Mouse (Mus musculus) myocyte (in vitro differentiated cells): ENCODE measurements at regions not wholly inside any gene's neighbourhood (a gene's known extent, or its start where the extent isn't known, plus 50 kb on each side); places are given as distances from the start of the nearest gene placed in this dataset.

ENCODE experiments used
- H3K27me3 ChIP-seq: one replicate; pipeline ENCODE4 v1.6.1; 2011; ENCODE audit not compliant: control insufficient read depth, insufficient read depth, insufficient read length
- H3K36me3 ChIP-seq: one replicate; pipeline ENCODE4 v1.6.1; 2011; ENCODE audit not compliant: control insufficient read depth, insufficient read depth
- H3K4me2 ChIP-seq: one replicate; pipeline ENCODE4 v1.6.1; 2011; ENCODE audit warnings: low read depth, control low read depth
- H3K4me3 ChIP-seq: one replicate; pipeline ENCODE4 v1.5.1; 2011; ENCODE audit warnings: mild to moderate bottlenecking, control low read depth, moderate library complexity
- H3K79me2 ChIP-seq: one replicate; pipeline ENCODE4 v1.6.1; 2011; ENCODE audit not compliant: control insufficient read depth, insufficient read depth
- H3ac ChIP-seq: one replicate; pipeline ENCODE4 v1.6.1; 2011; ENCODE audit not compliant: control insufficient read depth, insufficient read length
- CEBPB ChIP-seq: IDR thresholded peaks from 2 replicates; pipeline ENCODE4 v1.6.1; 2011; ENCODE audit warnings: mild to moderate bottlenecking, moderate library complexity; ENCODE audit not compliant: poor library complexity, insufficient read depth, severe bottlenecking
- E2F4 ChIP-seq: IDR thresholded peaks from one replicate; pipeline ENCODE4 v1.6.1; 2011; ENCODE audit warnings: mild to moderate bottlenecking, control low read depth, moderate library complexity; ENCODE audit not compliant: insufficient read depth
- MAX ChIP-seq: IDR thresholded peaks from one replicate; pipeline ENCODE4 v1.6.1; 2011; ENCODE audit warnings: low read depth, mild to moderate bottlenecking, control low read depth
- MYOD1 ChIP-seq, 3 experiments: IDR thresholded peaks; one replicate each; pipeline ENCODE4 v1.6.1; 2011; ENCODE audit warnings: control low read depth in 2 of 3, low read depth in 2 of 3, mild to moderate bottlenecking in 2 of 3, moderate library complexity in 1 of 3; ENCODE audit not compliant: insufficient read length in 2 of 3, control insufficient read depth in 1 of 3
- MYOG ChIP-seq, 3 experiments: IDR thresholded peaks; one replicate each; pipeline ENCODE4 v1.6.1; 2011; ENCODE audit warnings: control low read depth in 2 of 3, low read depth in 2 of 3, mild to moderate bottlenecking in 2 of 3; ENCODE audit not compliant: insufficient read length in 2 of 3, control insufficient read depth in 1 of 3, insufficient read depth in 1 of 3
- POLR2A ChIP-seq: IDR thresholded peaks from one replicate; pipeline ENCODE4 v1.6.1; 2011; ENCODE audit warnings: low read depth, mild to moderate bottlenecking, control low read depth, moderate library complexity; ENCODE audit not compliant: insufficient read length
- POLR2AphosphoS2 ChIP-seq: IDR thresholded peaks from one replicate; pipeline ENCODE4 v1.6.1; 2011; ENCODE audit warnings: low read depth, control low read depth; ENCODE audit not compliant: insufficient read length
- REST ChIP-seq: IDR thresholded peaks from one replicate; pipeline ENCODE4 v1.6.1; 2011; ENCODE audit warnings: mild to moderate bottlenecking, control low read depth, moderate library complexity; ENCODE audit not compliant: insufficient read depth, insufficient read length
- SRF ChIP-seq: IDR thresholded peaks from one replicate; pipeline ENCODE4 v1.6.1; 2011; ENCODE audit warnings: low read depth; ENCODE audit not compliant: control insufficient read depth, insufficient read length
- TCF12 ChIP-seq: IDR thresholded peaks from one replicate; pipeline ENCODE4 v1.6.1; 2011; ENCODE audit warnings: mild to moderate bottlenecking, control low read depth; ENCODE audit not compliant: poor library complexity, insufficient read depth, severe bottlenecking
- TCF3 ChIP-seq: IDR thresholded peaks from one replicate; pipeline ENCODE4 v1.6.1; 2011; ENCODE audit warnings: low read depth, control low read depth; ENCODE audit not compliant: insufficient read length
- USF1 ChIP-seq: IDR thresholded peaks from one replicate; pipeline ENCODE4 v1.6.1; 2011; ENCODE audit warnings: low read depth, mild to moderate bottlenecking, control low read depth, moderate library complexity

- no peak overlapping the region for H3ac ChIP-seq
- H3K4me3 ChIP-seq = no peak overlapping the region
- no peak overlapping the region for H3K4me2 ChIP-seq
- no peaks in the 10 kb centered on the region for H3K79me2 ChIP-seq
- H3K36me3 ChIP-seq = no peaks in the 10 kb centered on the region
- H3K27me3 ChIP-seq = no peaks in the 10 kb centered on the region
- TF ChIP-seq POLR2A (no peak), TCF12 (no peak), REST (no peak), TCF3 (no peak), SRF (no peak)
Observed at GRCm38 (mm10) chr1:77080767-77081166, 434.1 kb downstream of the Epha4 start.

GRCm38 (mm10) chr1:77081660-77082059, 433.2 kb downstream of the Epha4 start:
- no peaks in the 10 kb centered on the region for H3K36me3 ChIP-seq
- TF ChIP-seq REST (no peak), USF1 (no peak), MYOD1 (IDR thresholded peaks at IDR 0.05; ENCODE audit: control insufficient read depth in 1 of 3, insufficient read length in 2 of 3, low read depth in 2 of 3) (no peak), SRF (no peak), MAX (no peak), POLR2A (no peak), TCF3 (no peak), E2F4 (no peak), MYOG (IDR thresholded peaks at IDR 0.05; ENCODE audit: control insufficient read depth in 1 of 3, insufficient read depth in 1 of 3, insufficient read length in 2 of 3, low read depth in 2 of 3) (no peak), TCF12 (no peak), CEBPB (no peak), POLR2AphosphoS2 (no peak)

GRCm38 (mm10) chr1:77082410-77082809, 432.5 kb downstream of the Epha4 start:
- H3K27me3 ChIP-seq = no peaks in the 10 kb centered on the region
- H3K4me3 ChIP-seq = no peak overlapping the region
- no peak overlapping the region for H3K4me2 ChIP-seq
- no peaks in the 10 kb centered on the region for H3K36me3 ChIP-seq
- H3ac ChIP-seq = no peak overlapping the region
- TF ChIP-seq E2F4 (no peak), CEBPB (no peak), REST (no peak), POLR2A (no peak), POLR2AphosphoS2 (no peak), TCF12 (no peak), MYOG (IDR thresholded peaks at IDR 0.05; ENCODE audit: control insufficient read depth in 1 of 3, insufficient read depth in 1 of 3, insufficient read length in 2 of 3, low read depth in 2 of 3) (no peak), USF1 (no peak), MAX (no peak), TCF3 (no peak), SRF (no peak), MYOD1 (IDR thresholded peaks at IDR 0.05; ENCODE audit: control insufficient read depth in 1 of 3, insufficient read length in 2 of 3, low read depth in 2 of 3) (no peak)
- H3K79me2 ChIP-seq = no peaks in the 10 kb centered on the region

More at GRCm38 (mm10) chr1:77081660-77082059, 433.2 kb downstream of the Epha4 start:
- no peaks in the 10 kb centered on the region for H3K27me3 ChIP-seq
- H3K4me2 ChIP-seq = no peak overlapping the region
- no peak overlapping the region for H3ac ChIP-seq
- no peak overlapping the region for H3K4me3 ChIP-seq
- H3K79me2 ChIP-seq = no peaks in the 10 kb centered on the region

GRCm38 (mm10) chr1:77093551-77093950, 421.3 kb downstream of the Epha4 start:
- H3ac ChIP-seq = no peak overlapping the region
- no peak overlapping the region for H3K4me3 ChIP-seq
- no peaks in the 10 kb centered on the region for H3K79me2 ChIP-seq
- no peaks in the 10 kb centered on the region for H3K27me3 ChIP-seq
- TF ChIP-seq REST (no peak), USF1 (no peak), MAX (no peak), MYOG (IDR thresholded peaks at IDR 0.05; ENCODE audit: control insufficient read depth in 1 of 3, insufficient read depth in 1 of 3, insufficient read length in 2 of 3, low read depth in 2 of 3) (no peak), SRF (no peak), MYOD1 (IDR thresholded peaks at IDR 0.05; ENCODE audit: control insufficient read depth in 1 of 3, insufficient read length in 2 of 3, low read depth in 2 of 3) (no peak), TCF3 (no peak), CEBPB (no peak), E2F4 (no peak), POLR2A (no peak), POLR2AphosphoS2 (no peak), TCF12 (no peak)
- H3K4me2 ChIP-seq = no peak overlapping the region
- no peaks in the 10 kb centered on the region for H3K36me3 ChIP-seq

GRCm38 (mm10) chr1:77101726-77102272, 413.1 kb downstream of the Epha4 start:
- H3ac ChIP-seq = no peak overlapping the region
- H3K36me3 ChIP-seq = no peaks in the 10 kb centered on the region
- TF ChIP-seq TCF3 (no peak), POLR2A (no peak), MAX (no peak)
- no peaks in the 10 kb centered on the region for H3K27me3 ChIP-seq
- H3K4me2 ChIP-seq = no peak overlapping the region
- no peak overlapping the region for H3K4me3 ChIP-seq
- no peaks in the 10 kb centered on the region for H3K79me2 ChIP-seq
